14 mouse cellular contexts compared by ENCODE assay signal in the genomic region with DNA sequence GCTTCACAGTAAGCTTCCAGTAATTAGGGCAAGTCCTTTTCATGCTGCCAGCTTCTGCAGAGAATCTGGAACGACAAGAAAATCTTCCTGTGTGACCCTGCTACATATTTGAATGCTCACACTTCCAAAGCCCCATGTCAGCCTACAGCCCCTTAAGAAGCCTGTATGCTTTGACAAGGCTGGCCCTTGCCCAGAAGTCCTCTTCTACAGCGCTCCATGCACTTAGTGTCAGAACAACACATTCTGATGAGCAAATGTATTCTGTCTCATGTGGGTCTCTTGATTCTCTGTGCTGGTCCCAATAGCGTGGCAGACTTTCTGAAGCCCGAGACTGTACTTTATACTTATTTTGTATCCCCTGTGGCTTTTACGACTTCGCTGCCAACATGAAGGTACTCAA.
"Had no signal": no experiment of that assay in that cellular context is flagged by ENCODE, and none has a peak within 500 bp of the region (broad histone marks: within the 10 kb centered on the region; RNA-seq: fewer than 3 reads in every experiment).

No protein-coding gene starts in this region.

- H3K4me2 ChIP-seq: liver, embryonic 12.5 days; lung, embryonic 14.5 days; midbrain, embryonic 11.5 days; neural tube, embryonic 13.5 days; neural tube, embryonic 15.5 days; stomach, embryonic 15.5 days had no signal

- H3K27me3 ChIP-seq: liver, embryonic 12.5 days; neural tube, embryonic 13.5 days; neural tube, embryonic 15.5 days; stomach, embryonic 15.5 days had no signal

- H3K36me3 ChIP-seq: liver, embryonic 12.5 days; neural tube, embryonic 13.5 days; neural tube, embryonic 15.5 days; stomach, embryonic 15.5 days had no signal

- H3K4me1 ChIP-seq: liver, embryonic 12.5 days; neural tube, embryonic 13.5 days; neural tube, embryonic 15.5 days; stomach, embryonic 15.5 days had no signal

- H3K9me3 ChIP-seq: liver, embryonic 12.5 days; neural tube, embryonic 13.5 days; neural tube, embryonic 15.5 days; stomach, embryonic 15.5 days had no signal

- ATAC-seq: liver, embryonic 12.5 days had no signal

- H3K27ac ChIP-seq: liver, embryonic 12.5 days; liver, embryonic 14.5 days; neural tube, embryonic 13.5 days; neural tube, embryonic 15.5 days; stomach, embryonic 15.5 days; stomach, postnatal 0 days had no signal

- DNase-seq: lung, adult 18-20 months; lung, embryonic 14.5 days; lung, postnatal 10 days; lung, postnatal 4 days; right cerebral cortex, postnatal 14 days; thymus, adult 2 months had no signal

- H3K4me3 ChIP-seq: liver, embryonic 12.5 days; myocyte; neural tube, embryonic 13.5 days; neural tube, embryonic 15.5 days; stomach, embryonic 15.5 days had no signal

- H3K9ac ChIP-seq: liver, embryonic 12.5 days; liver, embryonic 14.5 days; lung, embryonic 14.5 days; neural tube, embryonic 13.5 days; neural tube, embryonic 15.5 days; stomach, embryonic 15.5 days had no signal
